ENCODE assay signal across 9 mouse cellular contexts in the genomic region with DNA sequence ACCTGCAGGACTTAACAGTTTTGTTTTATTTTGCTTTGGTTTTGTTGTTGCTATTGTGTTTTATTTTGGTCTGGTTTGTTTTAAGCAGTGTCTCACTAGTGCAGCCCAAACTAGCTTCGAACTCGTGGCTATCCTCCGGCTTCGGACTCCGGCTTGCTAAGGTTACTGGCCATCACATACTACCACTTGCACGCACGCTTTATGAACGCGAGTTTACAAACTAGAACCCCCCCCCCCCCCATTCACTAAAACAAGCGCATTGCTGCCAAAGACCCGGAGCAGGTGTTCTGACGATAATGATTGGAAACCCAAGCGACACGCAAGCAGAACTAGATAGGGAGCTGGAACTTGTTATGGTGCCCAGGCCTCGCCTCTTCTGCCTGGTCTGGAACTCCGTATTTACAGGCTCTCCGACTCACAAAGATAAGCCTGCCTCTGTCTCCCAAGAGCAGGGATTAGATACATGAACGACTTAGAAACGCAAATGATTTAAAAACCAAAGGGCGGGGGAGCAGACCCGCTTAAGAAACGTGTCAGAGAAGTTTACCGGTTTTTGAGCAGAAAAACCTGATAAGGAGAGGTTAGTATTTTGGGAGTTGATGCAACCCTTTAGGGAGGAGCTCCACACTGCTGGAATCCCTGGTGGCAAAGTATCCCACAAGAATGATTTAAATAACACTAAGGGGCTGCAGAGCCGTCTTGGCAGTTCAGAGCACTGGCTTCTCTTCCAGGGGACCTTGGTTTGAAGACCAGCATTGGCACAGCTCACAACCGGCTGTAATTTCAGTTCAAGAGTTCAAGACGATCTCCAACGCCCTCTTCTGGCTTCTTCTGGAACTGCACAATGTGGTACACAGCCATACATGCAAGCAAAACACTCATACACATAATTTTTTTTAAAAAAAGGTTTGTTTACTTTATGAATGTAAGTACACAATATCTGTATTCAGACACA. TPM values are rescaled to one million over a fixed set of nuclear protein-coding genes. Genes with fewer than 3 reads are reported as not detected.
DNase-seq lines count a peak whose midpoint lies in the region; ATAC-seq and TF ChIP-seq lines count a peak whose summit lies in the region.
"Had no signal": no experiment of that assay in that cellular context is flagged by ENCODE, and none has a peak within 500 bp of the region (broad histone marks: within the 10 kb centered on the region; RNA-seq: fewer than 3 reads in every experiment).

No protein-coding gene starts in this region.

- peak overlapping the region; percentile 73 to 97 (median 93) for H3K4me3 ChIP-seq in CH12.LX (replicated peaks in 1 of 3; ENCODE audit: low read depth in 2 of 3, low read length in 2 of 3, poor library complexity in 1 of 3)
- H3K4me3 ChIP-seq in liver, embryonic 15.5 days (replicated peaks), result peak overlapping the region; percentile 78

- H3K36me3 ChIP-seq in CH12.LX (replicated peaks in 1 of 2; ENCODE audit: control insufficient read depth in 1 of 2, insufficient read depth in 1 of 2, low read length in 1 of 2), result peaks cover 10 to 28% of the 10 kb centered on the region in 2 experiments
- peaks cover 20% of the 10 kb centered on the region for H3K36me3 ChIP-seq in liver, embryonic 15.5 days (replicated peaks)

- peaks cover 8 to 20% of the 10 kb centered on the region in 2 experiments for H3K4me1 ChIP-seq in CH12.LX (ENCODE audit: control insufficient read depth in 1 of 2, insufficient read depth in 2 of 2)
- peaks cover 45% of the 10 kb centered on the region for H3K4me1 ChIP-seq in liver, embryonic 15.5 days (replicated peaks)

- peak overlapping the region; percentile 70 for H3K9ac ChIP-seq in CH12.LX (ENCODE audit: insufficient read depth, low read depth)
- peak overlapping the region; percentile 79 for H3K9ac ChIP-seq in liver, embryonic 15.5 days

- in situ Hi-C loops in CH12.LX (cut with MboI; ENCODE audit: low pct_ligation_motif_present, low pct_unique_long_range_greater_than_20kb, low sequenced_read_pairs), result no loop called here

- ATAC-seq in liver, embryonic 15.5 days (ENCODE audit: insufficient read depth), result peak; percentile 56

- TF ChIP-seq EP300 in CH12.LX (IDR thresholded peaks at IDR 0.05; ENCODE audit: low read length), result no peak

- peaks cover 34% of the 10 kb centered on the region for H3K79me2 ChIP-seq in CH12.LX (replicated peaks; ENCODE audit: control insufficient read depth, extremely low read depth, insufficient read depth, poor library complexity, severe bottlenecking)

- H3K4me2 ChIP-seq in CH12.LX (ENCODE audit: insufficient read depth, low read depth, poor library complexity, severe bottlenecking), result peak overlapping the region; percentile 84
- H3K4me2 ChIP-seq in liver, embryonic 15.5 days, result peak overlapping the region; percentile 89

- under 1% methylated on average over 27 of the region's 27 CpGs for WGBS in liver, embryonic 15.5 days (ENCODE audit: insufficient replicate concordance)

- dilution Hi-C loops in CH12.LX (cut with MboI; ENCODE audit: extremely low pct_ligation_motif_present, extremely low pct_unique_long_range_greater_than_20kb, low sequenced_read_pairs), result no loop called here

- H3K9me3 ChIP-seq in CH12.LX (replicated peaks; ENCODE audit: low read length), result peaks cover 6% of the 10 kb centered on the region
- no peaks in the 10 kb centered on the region for H3K9me3 ChIP-seq in liver, embryonic 15.5 days (replicated peaks)

- H3K27ac ChIP-seq in CH12.LX (ENCODE audit: insufficient read depth, low read depth), result peak overlapping the region; percentile 7; the same call in 1 of the 2 replicates
- H3K27ac ChIP-seq in liver, embryonic 15.5 days (replicated peaks), result peak overlapping the region; percentile 93

- DNase-seq in CH12.LX (ENCODE audit: extremely low read depth), result peak; percentile 95
- DNase-seq in adrenal gland, adult 2 months, result peak; percentile 53
- peak; percentile 63 for DNase-seq in embryo, embryonic 11.5 days (ENCODE audit: low read depth, low spot score)
- DNase-seq in heart, adult 18-20 months, result peak; percentile 55 to 83
- peak; percentile 59 for DNase-seq in kidney, adult 11 months
- peak; percentile 89 for DNase-seq in neural tube, embryonic 10.5 days (ENCODE audit: extremely low spot score, low spot score)
- peak; percentile 66 to 76 for DNase-seq in thymus, postnatal 10 days (ENCODE audit: low spot score in 2 of 2)

- peak; percentile 50 for TF ChIP-seq RAD21 in CH12.LX (IDR thresholded peaks at IDR 0.05; ENCODE audit: low read depth, low read length)

- peak; percentile 54 for TF ChIP-seq POLR2A in CH12.LX (IDR thresholded peaks at IDR 0.05; ENCODE audit: low read depth, low read length)

- H3K27me3 ChIP-seq in CH12.LX (replicated peaks), result no peaks in the 10 kb centered on the region
- H3K27me3 ChIP-seq in liver, embryonic 15.5 days, result no peaks in the 10 kb centered on the region

- peak; percentile 71 to 78 for TF ChIP-seq CTCF in CH12.LX (conservative IDR thresholded peaks at IDR 0.05 in 1 of 2, IDR thresholded peaks at IDR 0.05 in 1 of 2; ENCODE audit: low read depth in 2 of 2, low read length in 2 of 2)

TF ChIP-seq in CH12.LX, 34 proteins besides CTCF, POLR2A, EP300 and RAD21 (continues in another document):
- TF ChIP-seq KAT2A (IDR thresholded peaks at IDR 0.05; ENCODE audit: insufficient replicate concordance, low read length), result no peak
- TF ChIP-seq PAX5 (IDR thresholded peaks at IDR 0.05; ENCODE audit: low read length), result no peak
- TF ChIP-seq NELFE (IDR thresholded peaks at IDR 0.05; ENCODE audit: low read depth, low read length), result 0 out of 2 replicates have a peak, but pooled peaks have one; percentile 10
- no peak for TF ChIP-seq JUND (conservative IDR thresholded peaks at IDR 0.05; ENCODE audit: low read depth, low read length)
- 0 out of 2 replicates have a peak, but pooled peaks have one; percentile 20 for TF ChIP-seq MEF2A (IDR thresholded peaks at IDR 0.05; ENCODE audit: borderline replicate concordance, low read depth, low read length)
- TF ChIP-seq JUN (IDR thresholded peaks at IDR 0.05; ENCODE audit: insufficient read depth, low read depth, low read length), result no peak
- no peak for TF ChIP-seq POLR2AphosphoS2 (IDR thresholded peaks at IDR 0.05; ENCODE audit: low read depth, low read length)
- TF ChIP-seq HCFC1 (IDR thresholded peaks at IDR 0.05; ENCODE audit: low read depth, low read length), result no peak
- no peak for TF ChIP-seq ZKSCAN1 (IDR thresholded peaks at IDR 0.05; ENCODE audit: borderline replicate concordance, low read depth, low read length)
- no peak for TF ChIP-seq E2F4 (IDR thresholded peaks at IDR 0.05; ENCODE audit: insufficient replicate concordance, low read depth, low read length)
- TF ChIP-seq USF1 (IDR thresholded peaks at IDR 0.05; ENCODE audit: low read depth, low read length), result no peak
- TF ChIP-seq MAX (IDR thresholded peaks at IDR 0.05; ENCODE audit: low read length), result peak; percentile 13; the same call in 1 of the 2 replicates
- TF ChIP-seq BHLHE40 (IDR thresholded peaks at IDR 0.05; ENCODE audit: low read depth, low read length), result 0 out of 2 replicates have a peak, but pooled peaks have one; percentile 10
- TF ChIP-seq SIN3A (IDR thresholded peaks at IDR 0.05; ENCODE audit: low read length), result peak; percentile 69; the same call in 1 of the 2 replicates
- TF ChIP-seq MYC (IDR thresholded peaks at IDR 0.05; ENCODE audit: low read depth, low read length), result peak; percentile 78
- TF ChIP-seq MXI1 (IDR thresholded peaks at IDR 0.05; ENCODE audit: low read depth, low read length), result peak; percentile 44; the same call in 1 of the 2 replicates
- no peak for TF ChIP-seq NRF1 (IDR thresholded peaks at IDR 0.05; ENCODE audit: low read depth, low read length)
- TF ChIP-seq ETS1 (conservative IDR thresholded peaks at IDR 0.05; ENCODE audit: low read depth, low read length), result 0 out of 2 replicates have a peak, but pooled peaks have one; percentile 28
- peak; percentile 86 for TF ChIP-seq ZNF384 (IDR thresholded peaks at IDR 0.05; ENCODE audit: low read depth, low read length)

RNA-seq across cellular contexts. Expression of a gene that starts 0.7 kb away (rescaled TPM):
- total RNA-seq in CH12.LX (2012; rRNA removed) (29.0 and 35.8 TPM in 2 replicates), CH12.LX (2014; rRNA removed) (11.8 and 12.0 TPM in 2 replicates)
- 38.9 and 46.0 TPM in 2 replicates for polyA plus RNA-seq in CH12.LX (2012; ENCODE audit: insufficient read length, low read depth)
- total RNA-seq in adrenal gland, adult 2 months (2021), result 10 to 100 TPM; 24.2 to 31.9 TPM
- 38.4 and 42.6 TPM in 2 replicates for polyA plus RNA-seq in adrenal gland, adult 2 months (2012; rRNA removed)
- 10 to 100 TPM; 15.2 to 20.9 TPM for total RNA-seq in heart, adult 18-20 months (2021)
- 14.3 and 14.7 TPM in 2 replicates for polyA plus RNA-seq in liver, embryonic 15.5 days (2015; fragmentation: Nextera tagmentation; extraction: Ambion mirVana)

RNA-seq across cellular contexts. Expression of a gene that starts 8.4 kb away (rescaled TPM):
- total RNA-seq in CH12.LX (2012; rRNA removed), result 229 and 390 TPM in 2 replicates
- total RNA-seq in CH12.LX (2014; rRNA removed), result 766 and 869 TPM in 2 replicates
- polyA plus RNA-seq in CH12.LX (2012; ENCODE audit: insufficient read length, low read depth), result 599 and 608 TPM in 2 replicates
- total RNA-seq in adrenal gland, adult 2 months (2021), result 100 to 1,000 TPM; 177 to 205 TPM
- 240 and 255 TPM in 2 replicates for polyA plus RNA-seq in adrenal gland, adult 2 months (2012; rRNA removed)
- 100 to 1,000 TPM in 1 of 2 experiments, 10 to 100 TPM in 1; 83.7 to 109 TPM for total RNA-seq in heart, adult 18-20 months (2021)
- 185 and 204 TPM in 2 replicates for polyA plus RNA-seq in liver, embryonic 15.5 days (2015; fragmentation: Nextera tagmentation; extraction: Ambion mirVana)

RNA-seq across cellular contexts. Expression of a gene that starts 16.0 kb away (rescaled TPM):
- total RNA-seq in CH12.LX (2012; rRNA removed) (0.42 and 0.68 TPM in 2 replicates), CH12.LX (2014; rRNA removed) (0.55 TPM in 1 of 2 replicates, not detected in the other)
- not detected in 2 replicates for polyA plus RNA-seq in CH12.LX (2012; ENCODE audit: insufficient read length, low read depth)
- total RNA-seq in adrenal gland, adult 2 months (2021), result not detected
- polyA plus RNA-seq in adrenal gland, adult 2 months (2012; rRNA removed), result not detected in 2 replicates
- total RNA-seq in heart, adult 18-20 months (2021), result not detected
- not detected in 2 replicates for polyA plus RNA-seq in liver, embryonic 15.5 days (2015; fragmentation: Nextera tagmentation; extraction: Ambion mirVana)
- total RNA-seq: left cerebral cortex, postnatal 36 days had no signal

RNA-seq across cellular contexts. Expression of a gene that starts 16.4 kb away (rescaled TPM):
- 72.3 and 117 TPM in 2 replicates for total RNA-seq in CH12.LX (2012; rRNA removed)
- 109 and 110 TPM in 2 replicates for total RNA-seq in CH12.LX (2014; rRNA removed)
- 144 and 163 TPM in 2 replicates for polyA plus RNA-seq in CH12.LX (2012; ENCODE audit: insufficient read length, low read depth)
- 10 to 100 TPM; 16.9 to 28.9 TPM for total RNA-seq in adrenal gland, adult 2 months (2021)
- 14.6 and 17.2 TPM in 2 replicates for polyA plus RNA-seq in adrenal gland, adult 2 months (2012; rRNA removed)
- total RNA-seq in heart, adult 18-20 months (2021), result 1 to 10 TPM; 3.7 to 5.0 TPM
- 14.9 and 15.4 TPM in 2 replicates for polyA plus RNA-seq in liver, embryonic 15.5 days (2015; fragmentation: Nextera tagmentation; extraction: Ambion mirVana)

RNA-seq across cellular contexts. Expression of a gene that starts 33.6 kb away (rescaled TPM):
- total RNA-seq in CH12.LX (2012; rRNA removed) (50.9 and 58.1 TPM in 2 replicates), CH12.LX (2014; rRNA removed) (2.4 and 2.9 TPM in 2 replicates)
- 4.5 and 6.2 TPM in 2 replicates for polyA plus RNA-seq in CH12.LX (2012; ENCODE audit: insufficient read length, low read depth)
- total RNA-seq in adrenal gland, adult 2 months (2021), result 10 to 100 TPM; 52.0 to 64.8 TPM
- 50.9 and 61.2 TPM in 2 replicates for polyA plus RNA-seq in adrenal gland, adult 2 months (2012; rRNA removed)
- total RNA-seq in heart, adult 18-20 months (2021), result 10 to 100 TPM; 16.1 to 22.4 TPM
- polyA plus RNA-seq in liver, embryonic 15.5 days (2015; fragmentation: Nextera tagmentation; extraction: Ambion mirVana), result 108 and 151 TPM in 2 replicates

Comparison
In these comparisons a context has a peak if more than half of its experiments do, and no peak if none do; other contexts are left out.
1. Peak in every context shown above with its lines: DNase-seq, ATAC-seq, H3K4me3 ChIP-seq and H3K27ac ChIP-seq.